Mouse (Mus musculus) right cerebral cortex, adult 18-20 months (tissue): ENCODE results near the gene Itga4.

Experiments used
- DNase-seq: peaks from one replicate; pipeline ENCODE4 v3.0.0; 2022; ENCODE audit warnings: mixed read lengths

The Itga4 gene

GRCm38 (mm10) chr2:79357835-79358234, 102.6 kb downstream of the Itga4 start:
- peak; percentile 36 for DNase-seq

- peak; percentile 38 for DNase-seq
Measured at GRCm38 (mm10) chr2:79362029-79362428, 106.8 kb downstream of the Itga4 start.

- no peak for DNase-seq
Measured at GRCm38 (mm10) chr2:79363920-79364319, 108.7 kb downstream of the Itga4 start.

GRCm38 (mm10) chr2:79367451-79368450, 112.5 kb downstream of the Itga4 start:
- DNase-seq = no peak

- DNase-seq = no peak
Measured at GRCm38 (mm10) chr2:79368661-79369060, 113.4 kb downstream of the Itga4 start.

GRCm38 (mm10) chr2:79369061-79369524, 113.9 kb downstream of the Itga4 start:
- DNase-seq = no peak

GRCm38 (mm10) chr2:79369905-79370304, 114.7 kb downstream of the Itga4 start:
- DNase-seq = no peak

- no peak for DNase-seq
Measured at GRCm38 (mm10) chr2:79370711-79371312, 115.6 kb downstream of the Itga4 start.

GRCm38 (mm10) chr2:79371326-79372153, 116.3 kb downstream of the Itga4 start:
- DNase-seq = no peak

GRCm38 (mm10) chr2:79372154-79372467, 116.9 kb downstream of the Itga4 start:
- no peak for DNase-seq

GRCm38 (mm10) chr2:79372486-79373200, 117.4 kb downstream of the Itga4 start:
- DNase-seq = no peak

- no peak for DNase-seq
Measured at GRCm38 (mm10) chr2:79378346-79379086, 123.3 kb downstream of the Itga4 start.

- no peak for DNase-seq
Measured at GRCm38 (mm10) chr2:79379087-79380041, 124.1 kb downstream of the Itga4 start.
